Mouse (Mus musculus): ENCODE data around the gene 4930564D02Rik.

DNA sequence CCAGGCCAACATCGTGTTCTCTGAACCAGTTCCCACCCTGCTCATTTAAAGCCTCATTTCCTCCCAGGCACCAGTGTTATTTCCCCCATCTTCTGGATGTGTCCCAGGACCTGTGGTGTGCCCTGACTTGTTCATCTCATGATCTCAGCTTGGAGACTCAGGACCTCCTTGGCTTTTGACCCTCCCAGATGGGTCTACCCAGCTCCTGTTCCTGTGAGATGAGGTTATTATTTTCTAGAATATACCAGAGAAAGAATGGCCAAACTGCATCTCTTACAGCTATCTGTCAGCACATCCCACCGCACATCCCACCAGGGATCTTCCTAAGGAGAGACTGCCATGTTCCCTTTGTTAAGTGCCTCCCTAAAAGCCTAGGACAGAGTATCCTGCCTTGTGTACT is 22.0 kb downstream of the 4930564D02Rik start:
- TF ChIP-seq CTCF (IDR thresholded peaks at IDR 0.05; ENCODE audit: control insufficient read depth, insufficient read depth, insufficient read length) (no peak), FOSL1 (IDR thresholded peaks at IDR 0.05; ENCODE audit: insufficient read depth, low read length, poor library complexity, severe bottlenecking) (no peak), USF1 (IDR thresholded peaks at IDR 0.05; ENCODE audit: low read depth) (no peak)

All from C2C12 (cell line).